Mouse (Mus musculus) heart, embryonic 11.5 days (tissue): ENCODE measurements around the gene Tldc2. TPM values are rescaled to one million over a fixed set of nuclear protein-coding genes. Genes with fewer than 3 reads are reported as not detected.

Experiments used
- ATAC-seq: fragments of 200-750 bp; cut with Nextera tagmentation; replicated peaks from 2 replicates; pipeline ENCODE4 v1.8.0; 2017; ENCODE audit warnings: moderate library complexity; ENCODE audit not compliant: insufficient number of reproducible peaks, low FRiP score, low TSS enrichment
- H3K27ac ChIP-seq: fragments of 300-500 bp; sonication (generic); 2 replicates; pipeline ENCODE4 v1.5.1; 2014; ENCODE audit warnings: mild to moderate bottlenecking, low read depth, low read length
- H3K27me3 ChIP-seq: fragments of 300-500 bp; sonication (generic); 2 replicates; pipeline ENCODE4 v1.6.1; 2014; ENCODE audit warnings: mild to moderate bottlenecking, low read length, mixed read lengths; ENCODE audit not compliant: control insufficient read depth, insufficient read depth
- H3K36me3 ChIP-seq: fragments of 300-500 bp; sonication (generic); 2 replicates; pipeline ENCODE4 v1.6.1; 2014; ENCODE audit warnings: mild to moderate bottlenecking, low read length, moderate library complexity, mixed read lengths; ENCODE audit not compliant: control insufficient read depth, insufficient read depth
- H3K4me1 ChIP-seq: fragments of 300-500 bp; sonication (generic); 2 replicates; pipeline ENCODE4 v1.6.1; 2014; ENCODE audit warnings: low read length; ENCODE audit not compliant: control insufficient read depth, insufficient read depth
- H3K4me2 ChIP-seq: fragments of 300-500 bp; sonication (generic); 2 replicates; pipeline ENCODE4 v1.6.1; 2014; ENCODE audit warnings: mild to moderate bottlenecking, moderate library complexity
- H3K4me3 ChIP-seq: fragments of 300-500 bp; sonication (generic); 2 replicates; pipeline ENCODE4 v1.5.1; 2014; ENCODE audit warnings: low read depth, low read length
- H3K9ac ChIP-seq: fragments of 300-500 bp; sonication (generic); 2 replicates; pipeline ENCODE4 v1.6.1; 2014; ENCODE audit warnings: mild to moderate bottlenecking, low read depth, low read length, moderate library complexity
- H3K9me3 ChIP-seq: fragments of 300-500 bp; sonication (generic); replicated peaks from 2 replicates; pipeline ENCODE4 v1.6.1; 2016; ENCODE audit warnings: low read length; ENCODE audit not compliant: control insufficient read depth
- WGBS: fragments of 180-500 bp; shearing (Covaris S2); extraction: QIAGEN DNeasy Blood & Tissue Kit; methylation state at CpG from one replicate; pipeline ENCODE4 v1.1.7; 2014; ENCODE audit not compliant: insufficient replicate concordance; 5-methylcytosine and 5-hydroxymethylcytosine counted together
- polyA plus RNA-seq: library from polyadenylated mRNA; unstranded; fragments of >200 nt; fragmentation: Nextera tagmentation; extraction: Ambion mirVana; gene quantifications from 2 replicates; pipeline ENCODE4 v1.2.1, GENCODE M21; 2014

The Tldc2 gene
- polyA plus RNA-seq, 1 experiment from 2014 or later: 0.26 TPM

GRCm38 (mm10) chr2:157130813-157131514, 44.1 kb downstream of the Tldc2 start:
- Histone ChIP-seq H3K27me3 (no peaks in the 10 kb centered on the region), H3K27ac (no peak overlapping the region), H3K9me3 (no peaks in the 10 kb centered on the region), H3K4me2 (no peak overlapping the region), H3K9ac (no peak overlapping the region), H3K4me3 (no peak overlapping the region), H3K36me3 (no peaks in the 10 kb centered on the region), H3K4me1 (no peaks in the 10 kb centered on the region)
- 81% methylated on average over 8 of the region's 8 CpGs for WGBS
- ATAC-seq: no peak

DNA sequence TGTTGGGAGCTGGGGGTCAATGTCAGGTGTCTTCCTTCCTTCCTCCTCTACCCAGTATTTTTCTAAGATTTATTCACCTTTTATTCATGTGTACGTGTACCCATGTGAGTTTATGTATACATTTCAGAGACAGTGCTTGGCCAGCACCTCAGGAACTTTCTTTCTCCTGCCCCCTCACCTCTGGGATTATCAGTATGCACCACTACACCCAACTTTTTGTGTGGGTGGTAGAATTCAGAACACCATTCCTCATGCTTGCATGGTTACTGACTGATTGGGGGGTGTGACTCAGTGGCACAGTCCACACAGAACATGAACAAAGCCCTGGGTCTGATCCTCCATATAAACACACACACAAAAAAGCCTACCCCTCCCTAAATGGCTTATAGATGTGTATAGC, 45.2 kb downstream of the Tldc2 start:
- no peaks in the 10 kb centered on the region for H3K36me3 ChIP-seq
- WGBS: 82% methylated on average over 1 of the region's 1 CpGs
- H3K27ac ChIP-seq: no peak overlapping the region
- H3K9me3 ChIP-seq: no peaks in the 10 kb centered on the region
- no peaks in the 10 kb centered on the region for H3K27me3 ChIP-seq
- no peaks in the 10 kb centered on the region for H3K4me1 ChIP-seq
- H3K4me3 ChIP-seq: no peak overlapping the region
- ATAC-seq: no peak
- no peak overlapping the region for H3K9ac ChIP-seq
- no peak overlapping the region for H3K4me2 ChIP-seq

- 66% methylated on average over 3 of the region's 3 CpGs for WGBS
- H3K9me3 ChIP-seq: no peaks in the 10 kb centered on the region
- no peak for ATAC-seq
- no peaks in the 10 kb centered on the region for H3K4me1 ChIP-seq
- H3K27me3 ChIP-seq: no peaks in the 10 kb centered on the region
- H3K4me3 ChIP-seq: no peak overlapping the region
- H3K27ac ChIP-seq: no peak overlapping the region
- no peak overlapping the region; the same call in 1 of the 2 replicates for H3K4me2 ChIP-seq
- H3K36me3 ChIP-seq: no peaks in the 10 kb centered on the region
- H3K9ac ChIP-seq: no peak overlapping the region
These were observed 46.1 kb downstream of the Tldc2 start for GRCm38 (mm10) chr2:157132686-157133540.

DNA sequence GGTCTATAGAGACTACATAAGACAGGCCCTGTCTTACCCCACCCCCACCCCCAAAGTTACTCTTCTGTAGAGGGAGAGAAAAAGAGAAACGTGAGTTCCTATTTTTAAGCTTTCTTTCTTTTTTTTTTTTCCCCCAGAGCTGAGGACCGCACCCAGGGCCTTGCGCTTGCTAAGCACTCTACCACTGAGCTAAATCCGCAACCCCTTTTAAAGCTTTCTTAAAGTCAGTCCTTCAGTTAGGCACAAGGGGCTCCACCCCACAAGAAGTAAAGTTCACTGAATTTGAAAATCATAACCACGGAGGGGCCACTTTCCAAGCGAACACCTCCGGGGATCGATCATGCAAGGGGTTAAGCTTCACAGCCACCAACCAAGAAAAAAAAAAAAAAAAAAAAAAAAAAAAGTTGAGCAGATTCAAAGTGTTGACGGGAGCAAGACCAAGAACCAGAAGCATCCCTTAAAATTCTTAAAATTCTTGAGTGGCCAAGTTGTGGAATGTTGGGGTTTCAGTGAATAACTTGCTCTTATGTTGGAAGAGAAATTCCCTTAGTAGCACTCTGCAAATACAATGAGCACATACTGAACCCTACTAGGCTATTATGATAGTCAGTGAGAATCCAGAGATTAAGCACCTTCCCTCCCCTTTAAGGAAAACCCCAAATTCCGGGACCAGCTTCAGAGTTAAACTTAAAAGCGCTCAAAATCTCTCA, 47.1 kb downstream of the Tldc2 start:
- Histone ChIP-seq H3K4me3 (peak overlapping the region; percentile 71), H3K27ac (peak overlapping the region; percentile 36; the same call in 1 of the 2 replicates), H3K4me2 (peak overlapping the region; percentile 78), H3K9me3 (no peaks in the 10 kb centered on the region), H3K9ac (peak overlapping the region; percentile 74), H3K4me1 (no peaks in the 10 kb centered on the region), H3K36me3 (no peaks in the 10 kb centered on the region), H3K27me3 (no peaks in the 10 kb centered on the region)
- 17% methylated on average over 11 of the region's 11 CpGs for WGBS
- no peak for ATAC-seq

- H3K27me3 ChIP-seq: no peaks in the 10 kb centered on the region
- H3K27ac ChIP-seq: peak overlapping the region; percentile 36
- H3K9ac ChIP-seq: peak overlapping the region; percentile 74
- WGBS: under 1% methylated on average over 25 of the region's 25 CpGs
- H3K4me2 ChIP-seq: peak overlapping the region; percentile 78
- peak; percentile 37; the same call in 1 of the 2 replicates for ATAC-seq
- peak overlapping the region; percentile 71 for H3K4me3 ChIP-seq
- no peaks in the 10 kb centered on the region for H3K9me3 ChIP-seq
- H3K4me1 ChIP-seq: no peaks in the 10 kb centered on the region
- no peaks in the 10 kb centered on the region for H3K36me3 ChIP-seq
These were observed 47.6 kb downstream of the Tldc2 start for GRCm38 (mm10) chr2:157134479-157134931.

- Histone ChIP-seq H3K4me3 (peak within 1 kb of the TSS; percentile 71), H3K4me2 (peak within 1 kb of the TSS; percentile 78), H3K27ac (peak within 1 kb of the TSS; percentile 36), H3K9me3 (no peaks in the 10 kb centered on the region), H3K4me1 (no peaks in the 10 kb centered on the region), H3K9ac (peak within 1 kb of the TSS; percentile 74), H3K27me3 (no peaks in the 10 kb centered on the region), H3K36me3 (no peaks in the 10 kb centered on the region)
- peak; percentile 88 for ATAC-seq
- WGBS: under 1% methylated on average over 32 of the region's 32 CpGs
These were observed 48.2 kb downstream of the Tldc2 start, which contains the start of gene Samhd1 for GRCm38 (mm10) chr2:157135014-157135413. TSS of gene Samhd1 (minus strand) at chr2:157135265.

DNA sequence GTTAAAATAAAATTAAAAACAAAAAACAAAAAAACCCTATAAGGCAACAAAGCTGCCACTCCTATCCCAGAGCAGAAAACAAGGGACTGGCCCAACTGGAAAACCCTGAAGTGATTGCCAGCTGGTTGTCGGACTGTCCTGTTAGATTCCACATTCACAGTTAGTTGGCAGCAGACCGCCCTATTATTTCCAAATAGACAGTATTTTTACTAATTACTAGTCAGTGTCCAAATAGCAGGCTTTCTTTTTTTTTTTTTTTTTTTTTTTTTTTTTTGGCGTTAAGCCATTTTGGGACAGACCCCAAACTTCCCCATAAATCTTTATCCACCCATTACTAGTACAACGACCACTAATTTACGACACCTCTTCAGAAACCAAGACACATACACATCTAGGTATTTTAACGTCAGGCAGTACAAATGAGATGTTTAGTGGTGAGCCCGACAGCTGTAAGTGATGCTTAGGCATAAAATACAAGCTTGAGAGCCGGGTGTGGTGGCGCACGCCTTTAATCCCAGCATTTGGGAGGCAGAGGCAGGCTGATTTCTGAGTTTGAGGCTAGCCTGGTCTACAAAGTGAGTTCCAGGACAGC, 48.8 kb downstream of the Tldc2 start:
- H3K9me3 ChIP-seq: no peaks in the 10 kb centered on the region
- WGBS: 88% methylated on average over 10 of the region's 10 CpGs
- no peak for ATAC-seq

DNA sequence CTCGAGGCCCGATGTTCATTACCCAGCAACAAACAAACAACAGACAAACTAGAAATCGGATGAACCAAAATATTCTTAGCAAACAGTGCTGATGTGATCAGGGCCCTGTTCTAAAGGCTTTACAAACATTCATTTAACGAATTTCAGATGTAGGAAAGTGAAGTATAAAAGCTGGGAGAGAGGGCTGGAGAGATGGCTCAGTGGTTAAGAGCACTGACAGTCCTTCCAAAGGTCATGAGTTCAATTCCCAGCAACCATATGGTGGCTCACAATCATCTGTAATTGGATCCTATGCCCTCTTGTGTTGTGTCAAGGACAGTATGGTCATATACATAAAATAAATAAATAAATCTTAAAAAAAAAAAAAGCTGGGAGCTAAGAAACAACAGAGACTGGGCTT, 49.3 kb downstream of the Tldc2 start:
- WGBS: 86% methylated on average over 4 of the region's 4 CpGs
- H3K9ac ChIP-seq: no peak overlapping the region
- H3K4me1 ChIP-seq: no peaks in the 10 kb centered on the region
- no peak overlapping the region for H3K4me3 ChIP-seq
- ATAC-seq: no peak
- no peak overlapping the region for H3K27ac ChIP-seq
- no peak overlapping the region for H3K4me2 ChIP-seq
- no peaks in the 10 kb centered on the region for H3K9me3 ChIP-seq
- H3K27me3 ChIP-seq: no peaks in the 10 kb centered on the region
- H3K36me3 ChIP-seq: no peaks in the 10 kb centered on the region

More for the DNA sequence above, 48.8 kb downstream of the Tldc2 start:
- H3K27me3 ChIP-seq: no peaks in the 10 kb centered on the region
- H3K27ac ChIP-seq: peak overlapping the region; percentile 36
- peak overlapping the region; percentile 78 for H3K4me2 ChIP-seq
- H3K4me1 ChIP-seq: no peaks in the 10 kb centered on the region
- peak overlapping the region; percentile 74 for H3K9ac ChIP-seq
- peak overlapping the region; percentile 71 for H3K4me3 ChIP-seq
- H3K36me3 ChIP-seq: no peaks in the 10 kb centered on the region
